Mouse (Mus musculus): ENCODE results near the gene P4ha3.

DNA sequence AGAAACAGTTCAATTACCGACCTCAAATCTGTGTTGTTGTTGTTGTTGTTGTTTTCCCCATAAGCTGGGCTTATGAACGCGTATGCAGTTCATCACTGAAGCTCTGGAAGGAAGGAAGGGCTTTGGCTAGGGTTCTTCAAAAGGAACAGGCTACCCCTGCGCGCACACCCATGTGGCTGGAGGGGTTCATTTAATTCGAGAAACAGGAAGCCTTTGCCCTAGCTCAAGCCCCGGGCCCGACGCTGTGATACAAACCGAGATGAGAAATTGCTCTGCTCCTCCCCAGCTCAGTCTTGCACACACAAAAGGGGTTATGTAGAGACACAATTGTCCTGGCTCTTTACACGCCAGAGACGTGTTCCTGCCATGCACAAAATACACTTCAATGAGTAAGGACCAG lies 25.0 kb downstream of the P4ha3 start:
- TF ChIP-seq ZNF384 (IDR thresholded peaks at IDR 0.05; ENCODE audit: low read depth, low read length) (no peak), HCFC1 (IDR thresholded peaks at IDR 0.05; ENCODE audit: borderline replicate concordance, insufficient read depth, low read length) (no peak), MAFK (IDR thresholded peaks at IDR 0.05; ENCODE audit: insufficient read depth, low read depth, low read length) (no peak), ZC3H11A (IDR thresholded peaks at IDR 0.05; ENCODE audit: borderline replicate concordance, low read depth, low read length) (no peak)
